Mouse (Mus musculus) megakaryocyte progenitor cell, adult 5-6 weeks (primary cell): Measurements from ENCODE around the gene Rdx. TPM values are rescaled to one million over a fixed set of nuclear protein-coding genes. Genes with fewer than 3 reads are reported as not detected.

Experiments
- ATAC-seq: replicated peaks from 2 replicates; pipeline ENCODE4 v1.8.0; 2016; ENCODE audit warnings: mild to moderate bottlenecking, moderate TSS enrichment, inconsistent platforms; ENCODE audit not compliant: poor library complexity
- total RNA-seq, 2 experiments: library from RNA; stranded (forward) in 1 of 2; stranded (reverse) in 1 of 2; fragments of 157-497, 149-512 nt in 1 of 2; fragments of 200-1000 nt in 1 of 2; gene quantifications; 2 replicates each; pipeline versions ENCODE4 v1.2.3 to v1.2.4; 2015 to 2017

Gene Rdx
- total RNA-seq, 2 experiments from 2014 or later = 95.2 to 212 TPM

- no peak for ATAC-seq
These were observed 58.5 kb downstream of the Rdx start for GRCm38 (mm10) chr9:52105423-52105822.

- no peak for ATAC-seq
These were observed 60.2 kb downstream of the Rdx start for GRCm38 (mm10) chr9:52107161-52107560.

GRCm38 (mm10) chr9:52110738-52111137 is 63.8 kb downstream of the Rdx start:
- ATAC-seq = peak; percentile 68

- no peak for ATAC-seq
These were observed 66.1 kb downstream of the Rdx start for GRCm38 (mm10) chr9:52113091-52113490.

- ATAC-seq = peak; percentile 20; the same call in 1 of the 2 replicates
These were observed 72.2 kb downstream of the Rdx start for GRCm38 (mm10) chr9:52119212-52119611.

- no peak for ATAC-seq
These were observed 78.3 kb downstream of the Rdx start for GRCm38 (mm10) chr9:52125225-52125624.

- no peak for ATAC-seq
These were observed 83.4 kb downstream of the Rdx start for GRCm38 (mm10) chr9:52130348-52130747.

- ATAC-seq = peak; percentile 42; the same call in 1 of the 2 replicates
These were observed 85.8 kb downstream of the Rdx start for GRCm38 (mm10) chr9:52132771-52133170.

Other genes with a start within 250 kb of the Rdx start
- 25.7 and 30.4 TPM in 2 replicates for gene Fdx1, start 83.6 kb upstream of the Rdx start, total RNA-seq (2015)
- gene Fdx1, start 83.6 kb upstream of the Rdx start, total RNA-seq (2017) = 4.7 and 7.0 TPM in 2 replicates
- 4.3 and 4.8 TPM in 2 replicates for gene Zc3h12c, start 121.4 kb downstream of the Rdx start, total RNA-seq (2015)
- 4.3 and 4.6 TPM in 2 replicates for gene Zc3h12c, start 121.4 kb downstream of the Rdx start, total RNA-seq (2017)